Mouse (Mus musculus) c-Kit-positive CD71-positive TER-119-positive erythroid progenitor cells, embryonic 14.5 days (primary cell): ENCODE results near the gene Gpn1.

Experiments
- DNase-seq: peaks from one replicate; pipeline ENCODE4 v3.0.0-alpha.2; 2013; ENCODE audit warnings: low spot score

Gene Gpn1

DNA sequence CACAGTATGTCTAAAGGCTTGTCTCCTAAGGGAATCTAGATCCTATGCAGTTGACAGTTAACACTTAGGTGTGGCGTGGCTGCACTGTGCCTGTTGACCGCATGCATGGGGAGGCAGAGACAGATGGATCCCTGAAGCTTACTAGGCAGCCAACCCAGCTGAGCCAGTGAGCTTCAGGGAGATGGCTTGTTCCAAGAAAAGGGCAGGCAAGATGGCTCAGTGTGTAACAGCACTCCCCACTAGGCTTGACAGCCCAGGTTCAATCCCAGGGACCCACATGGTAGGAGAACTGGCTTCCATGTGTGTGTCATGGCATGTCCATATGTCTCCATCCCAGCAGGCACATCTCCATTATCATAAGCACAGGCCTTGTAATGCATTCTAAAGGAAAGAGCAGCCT is 65.8 kb downstream of the Gpn1 start:
- DNase-seq = no peak

DNA sequence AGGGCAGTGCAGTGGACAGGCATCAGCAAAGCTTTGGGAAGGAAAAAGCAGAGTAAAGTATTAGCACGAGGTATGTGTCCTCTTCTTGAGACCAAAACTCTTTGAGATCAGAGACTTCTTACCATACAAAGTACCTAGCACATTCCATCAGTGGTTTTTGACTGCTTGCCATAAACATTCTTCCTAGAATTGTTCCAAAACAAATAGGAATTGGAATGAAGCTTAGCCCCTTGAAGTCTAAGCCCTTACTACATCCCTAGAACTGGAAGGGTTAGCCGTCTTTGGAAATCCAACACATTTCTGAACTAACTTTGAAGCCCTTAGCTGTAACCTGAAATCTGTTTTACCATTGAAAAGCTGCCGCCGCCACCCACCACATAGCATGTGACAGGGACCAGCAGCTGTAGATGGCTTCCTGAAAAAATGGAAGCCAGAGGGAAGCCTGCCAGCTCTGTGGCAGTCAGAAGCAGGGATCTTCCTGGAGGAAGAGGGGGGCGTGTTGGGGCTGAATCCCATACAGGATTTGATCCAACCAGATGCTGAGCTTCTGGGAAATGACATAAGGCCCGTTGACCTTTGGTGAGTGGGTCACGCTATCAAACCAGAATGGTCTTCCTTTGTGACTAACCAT is 67.6 kb downstream of the Gpn1 start:
- DNase-seq = no peak
